In genomic region chr11:97980531-97980966, GRCm38 (mm10) we compare ENCODE assay signal across 10 mouse cellular contexts. TPM values are rescaled to one million over a fixed set of nuclear protein-coding genes. Genes with fewer than 3 reads are reported as not detected.
DNase-seq lines count a peak whose midpoint lies in the region; ATAC-seq and TF ChIP-seq lines count a peak whose summit lies in the region.
"Had no signal": no experiment of that assay in that cellular context is flagged by ENCODE, and none has a peak within 500 bp of the region (broad histone marks: within the 10 kb centered on the region; RNA-seq: fewer than 3 reads in every experiment).

No protein-coding gene starts in this region.

- H3K9ac ChIP-seq in heart, embryonic 15.5 days = no peak overlapping the region
- no peak overlapping the region for H3K9ac ChIP-seq in neural tube, embryonic 15.5 days (replicated peaks)
- no peak overlapping the region for H3K9ac ChIP-seq in intestine, postnatal 0 days (ENCODE audit: low read depth, low read length)

- no peaks in the 10 kb centered on the region for H3K36me3 ChIP-seq in heart, embryonic 15.5 days
- H3K36me3 ChIP-seq in neural tube, embryonic 15.5 days = no peaks in the 10 kb centered on the region
- H3K36me3 ChIP-seq in intestine, postnatal 0 days (ENCODE audit: control insufficient read depth, insufficient read depth) = no peaks in the 10 kb centered on the region

- peaks cover 10% of the 10 kb centered on the region; the same call in 1 of the 2 replicates for H3K4me1 ChIP-seq in heart, embryonic 15.5 days (replicated peaks)
- H3K4me1 ChIP-seq in neural tube, embryonic 15.5 days = 0 out of 2 replicates have a peak, but pooled peaks cover 3% of the 10 kb centered on the region
- H3K4me1 ChIP-seq in intestine, postnatal 0 days (replicated peaks; ENCODE audit: control insufficient read depth, insufficient read depth, low read length) = no peaks in the 10 kb centered on the region

- H3K4me3 ChIP-seq in heart, embryonic 15.5 days = no peak overlapping the region
- H3K4me3 ChIP-seq in neural tube, embryonic 15.5 days (replicated peaks) = no peak overlapping the region
- H3K4me3 ChIP-seq in intestine, postnatal 0 days (ENCODE audit: low read depth, low read length) = no peak overlapping the region
- H3K4me3 ChIP-seq: megakaryocyte, embryonic 14.5 days had no signal

- H3K9me3 ChIP-seq in heart, embryonic 15.5 days (replicated peaks) = no peaks in the 10 kb centered on the region
- no peaks in the 10 kb centered on the region for H3K9me3 ChIP-seq in neural tube, embryonic 15.5 days (replicated peaks)
- H3K9me3 ChIP-seq in intestine, postnatal 0 days (ENCODE audit: control insufficient read depth) = no peaks in the 10 kb centered on the region
- H3K9me3 ChIP-seq: megakaryocyte, embryonic 14.5 days had no signal

- 50% methylated on average over 9 of the region's 9 CpGs for WGBS in heart, embryonic 15.5 days
- WGBS in neural tube, embryonic 15.5 days = 46% methylated on average over 9 of the region's 9 CpGs
- WGBS in intestine, postnatal 0 days = 68% methylated on average over 9 of the region's 9 CpGs

- ATAC-seq in heart, embryonic 15.5 days (replicated peaks; ENCODE audit: insufficient number of reproducible peaks, insufficient read depth, low FRiP score, low read depth) = peak; percentile 36; the same call in 1 of the 2 replicates
- ATAC-seq in neural tube, embryonic 15.5 days (ENCODE audit: low FRiP score) = no peak
- ATAC-seq in intestine, postnatal 0 days = no peak

- no peak overlapping the region for H3K27ac ChIP-seq in heart, embryonic 15.5 days
- H3K27ac ChIP-seq in neural tube, embryonic 15.5 days (replicated peaks) = 0 out of 2 replicates have a peak overlapping the region, but pooled peaks have one; percentile 3
- H3K27ac ChIP-seq in intestine, postnatal 0 days (ENCODE audit: low read depth, low read length) = no peak overlapping the region

- DNase-seq in adrenal gland, adult (ENCODE audit: inconsistent age in 2 of 2, low spot score in 1 of 2) = peak; percentile 50 to 70
- no peak for DNase-seq in adrenal gland, postnatal 10 days
- DNase-seq in ovary, postnatal 36 days (ENCODE audit: low spot score) = peak; percentile 30
- DNase-seq in ovary, postnatal 14 days (ENCODE audit: low spot score) = no peak
- DNase-seq in left cerebral cortex, postnatal 36 days (ENCODE audit: low spot score in 2 of 2) = no peak
- DNase-seq: cerebellum, adult 9-10 months had no signal

- peaks cover 22% of the 10 kb centered on the region for H3K27me3 ChIP-seq in heart, embryonic 15.5 days
- peaks cover 18% of the 10 kb centered on the region for H3K27me3 ChIP-seq in neural tube, embryonic 15.5 days (replicated peaks)
- peaks cover 7% of the 10 kb centered on the region; the same call in 1 of the 2 replicates for H3K27me3 ChIP-seq in intestine, postnatal 0 days (replicated peaks; ENCODE audit: control insufficient read depth, insufficient read depth, low read length)

- no peak for TF ChIP-seq CTCF in intestine, postnatal 0 days (IDR thresholded peaks at IDR 0.05; ENCODE audit: low read depth)

- H3K4me2 ChIP-seq in heart, embryonic 15.5 days = no peak overlapping the region
- H3K4me2 ChIP-seq in neural tube, embryonic 15.5 days = no peak overlapping the region
- H3K4me2 ChIP-seq in intestine, postnatal 0 days (replicated peaks; ENCODE audit: low read depth) = no peak overlapping the region

- intact Hi-C loops in left cerebral cortex, postnatal 36 days (cut with DNase I) = no loop called here

RNA-seq across cellular contexts. Expression of gene Plxdc1, which starts 5.7 kb away (rescaled TPM):
- total RNA-seq in adrenal gland, postnatal 10 days (2021) = 1 to 10 TPM; 3.4 to 7.2 TPM
- polyA plus RNA-seq in heart, embryonic 15.5 days (2015; fragmentation: Nextera tagmentation; extraction: Ambion mirVana) = 0.88 and 2.2 TPM in 2 replicates
- polyA plus RNA-seq in neural tube, embryonic 15.5 days (2015; fragmentation: Nextera tagmentation; extraction: Ambion mirVana) = 1.1 and 1.8 TPM in 2 replicates
- 10 to 100 TPM; 26.3 to 39.3 TPM for total RNA-seq in left cerebral cortex, postnatal 36 days (2021)
- 0.30 and 0.31 TPM in 2 replicates for polyA plus RNA-seq in intestine, postnatal 0 days (2015; fragmentation: Nextera tagmentation; extraction: Ambion mirVana)

RNA-seq across cellular contexts. Expression of gene Arl5c, which starts 15.4 kb away (rescaled TPM):
- total RNA-seq in adrenal gland, postnatal 10 days (2021) = 1 to 10 TPM; 3.1 to 3.8 TPM
- polyA plus RNA-seq in heart, embryonic 15.5 days (2015; fragmentation: Nextera tagmentation; extraction: Ambion mirVana) = 3.8 and 6.9 TPM in 2 replicates
- 11.8 and 14.0 TPM in 2 replicates for polyA plus RNA-seq in neural tube, embryonic 15.5 days (2015; fragmentation: Nextera tagmentation; extraction: Ambion mirVana)
- total RNA-seq in left cerebral cortex, postnatal 36 days (2021) = 1 to 10 TPM in 1 of 2 experiments, under 1 TPM in 1; 0.93 to 1.7 TPM
- 4.2 and 4.4 TPM in 2 replicates for polyA plus RNA-seq in intestine, postnatal 0 days (2015; fragmentation: Nextera tagmentation; extraction: Ambion mirVana)

RNA-seq across cellular contexts. Expression of gene Cacnb1, which starts 42.3 kb away (rescaled TPM):
- total RNA-seq in adrenal gland, postnatal 10 days (2021) = 10 to 100 TPM; 11.7 to 29.3 TPM
- polyA plus RNA-seq in heart, embryonic 15.5 days (2015; fragmentation: Nextera tagmentation; extraction: Ambion mirVana) = 5.8 and 8.5 TPM in 2 replicates
- polyA plus RNA-seq in neural tube, embryonic 15.5 days (2015; fragmentation: Nextera tagmentation; extraction: Ambion mirVana) = 50.9 and 63.0 TPM in 2 replicates
- total RNA-seq in left cerebral cortex, postnatal 36 days (2021) = 100 to 1,000 TPM; 149 to 163 TPM
- polyA plus RNA-seq in intestine, postnatal 0 days (2015; fragmentation: Nextera tagmentation; extraction: Ambion mirVana) = 2.8 and 3.2 TPM in 2 replicates

RNA-seq across cellular contexts. Expression of gene Rpl19, which starts 46.0 kb away (rescaled TPM):
- total RNA-seq in adrenal gland, postnatal 10 days (2021) = 1,000 to 10,000 TPM; 1,275 to 1,278 TPM
- polyA plus RNA-seq in heart, embryonic 15.5 days (2015; fragmentation: Nextera tagmentation; extraction: Ambion mirVana) = 601 and 668 TPM in 2 replicates
- 655 and 750 TPM in 2 replicates for polyA plus RNA-seq in neural tube, embryonic 15.5 days (2015; fragmentation: Nextera tagmentation; extraction: Ambion mirVana)
- total RNA-seq in left cerebral cortex, postnatal 36 days (2021) = 100 to 1,000 TPM; 524 to 620 TPM
- polyA plus RNA-seq in intestine, postnatal 0 days (2015; fragmentation: Nextera tagmentation; extraction: Ambion mirVana) = 668 and 699 TPM in 2 replicates

Comparison
In these comparisons a context has a peak if more than half of its experiments do, and no peak if none do; other contexts are left out.
1. DNase-seq: peak in adrenal gland, adult (2 of 2) and ovary, postnatal 36 days (single experiment); none in adrenal gland, postnatal 10 days (single experiment), ovary, postnatal 14 days (single experiment) and left cerebral cortex, postnatal 36 days (0 of 2).